Mouse (Mus musculus): ENCODE measurements at regions not wholly inside any gene's neighbourhood (a gene's known extent, or its start where the extent isn't known, plus 50 kb on each side); places are given as distances from the start of the nearest gene placed in this dataset.

DNA sequence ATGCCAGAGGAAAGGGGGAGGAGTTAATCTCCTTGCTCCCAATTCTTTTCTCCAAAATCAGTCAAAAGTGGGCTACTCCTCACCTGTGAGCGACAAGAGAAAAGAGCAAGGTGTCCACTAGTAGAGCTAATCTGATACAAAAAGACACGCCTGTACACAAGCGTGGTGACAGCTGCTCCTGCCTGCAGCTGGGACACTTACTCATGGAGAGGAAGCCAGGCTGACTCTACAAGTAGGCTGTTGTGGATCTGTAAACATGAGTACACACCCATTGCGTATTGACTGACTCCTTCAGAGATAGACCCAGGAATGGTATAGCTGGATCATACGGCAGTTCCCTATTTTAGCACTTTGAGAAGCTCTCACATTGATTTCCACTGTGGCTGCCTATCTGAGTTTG, 129.7 kb downstream of the Nuak1 start:
- no peak for DNase-seq (ENCODE audit: low spot score)

DNA sequence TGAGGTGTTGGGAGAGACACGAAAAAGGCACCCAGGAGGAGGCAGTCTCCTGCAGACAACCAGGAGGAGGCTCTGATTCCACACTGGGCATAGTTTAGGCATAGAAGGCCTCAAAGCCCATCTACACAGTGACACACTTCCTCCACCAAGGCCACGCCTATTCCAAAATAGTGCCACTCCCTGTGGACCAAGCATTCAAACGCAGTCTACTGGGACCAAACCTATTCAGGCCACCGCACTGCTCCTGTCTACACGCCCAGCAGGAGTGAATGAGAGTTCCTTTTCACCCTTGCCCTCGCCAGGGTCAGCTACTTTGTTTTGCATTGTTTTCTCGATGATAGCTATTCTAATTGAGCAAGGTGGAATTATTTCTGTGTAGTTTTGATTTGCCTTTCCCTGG, 127.7 kb downstream of the Nuak1 start:
- no peak for DNase-seq (ENCODE audit: low spot score)

DNA sequence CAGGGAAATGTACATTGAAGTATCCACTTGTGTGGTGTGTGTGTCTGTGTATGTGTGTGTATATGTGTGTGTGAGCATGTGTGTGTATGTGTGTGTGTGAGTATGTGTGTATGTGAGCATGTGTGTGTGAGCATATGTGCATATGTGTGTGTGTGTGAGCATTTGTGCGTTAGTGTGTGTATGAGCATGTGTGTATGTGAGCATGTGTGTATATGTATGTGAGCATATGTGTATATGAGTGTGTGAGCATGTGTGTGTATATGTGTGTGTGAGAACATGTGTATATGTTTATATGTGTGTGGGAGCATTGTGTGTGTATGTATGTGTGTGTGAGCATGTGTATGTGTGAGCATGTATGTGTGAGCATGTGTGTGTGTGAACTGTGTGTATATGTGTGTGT, 123.5 kb downstream of the Nuak1 start:
- no peak for DNase-seq (ENCODE audit: low spot score)

- no peak for DNase-seq (ENCODE audit: low spot score)
Measured at GRCm38 (mm10) chr10:84317960-84318359, 122.4 kb downstream of the Nuak1 start.

All from testis, postnatal 10 days (tissue).